Mouse (Mus musculus) Patski (cell line): ENCODE results near the gene Camk2d. TPM values are rescaled to one million over a fixed set of nuclear protein-coding genes. Genes with fewer than 3 reads are reported as not detected.

Source experiments
- ATAC-seq: fragments of 100-300 bp; one replicate; pipeline ENCODE4 v1.8.0; 2021
- CTCF ChIA-PET: fragments of 350-600 bp; sonication (Branson Sonifier 250); formaldehyde crosslinking; loops from one replicate; lab custom pipeline; 2022; ENCODE audit warnings: inconsistent platforms; lab: Charles Lee
- POLR2A ChIA-PET: fragments of 350-600 bp; sonication (Branson Sonifier 250); formaldehyde crosslinking; loops from one replicate; lab custom pipeline; 2022; ENCODE audit warnings: antibody characterized with exemption, inconsistent platforms; lab: Charles Lee
- DNase-seq: peaks from one replicate; pipeline ENCODE4 v3.0.0-alpha.2; 2011; ENCODE audit warnings: low read depth, low spot score
- H3K27me3 ChIP-seq: fragments of 371-371 bp; one replicate; pipeline ENCODE4 v1.5.1; 2021
- CTCF ChIP-seq: fragments of 100-300 bp; IDR thresholded peaks from one replicate; pipeline ENCODE4 v1.5.1; 2021
- in situ Hi-C: fragments of 300-500 bp; cut with MboI; formaldehyde crosslinking; loops from 3 replicates; pipeline ENCODE4 v1.11.1; 2018; ENCODE audit warnings: low pct_unique_long_range_greater_than_20kb, mixed read lengths
- polyA plus RNA-seq: library from polyadenylated mRNA; unstranded; gene quantifications from one replicate; pipeline ENCODE4 v1.2.3, GENCODE M21; 2021

Camk2d gene
- polyA plus RNA-seq, 1 experiment from 2014 or later: 99.0 TPM

- CTCF ChIA-PET: interaction anchor here (1.4 kb wide), 1 partner anchor 12 kb away, joined by 4 read pairs; no protein-coding TSS in a partner anchor
- DNase-seq: no peak
These were observed 151.5 kb downstream of the Camk2d start for GRCm38 (mm10) chr3:126747628-126748027.

GRCm38 (mm10) chr3:126751377-126752098 lies 155.4 kb downstream of the Camk2d start:
- ChIA-PET POLR2A (interaction anchor here (1.6 kb wide), 1 partner anchor 12 kb away, joined by 3 read pairs; no protein-coding TSS in a partner anchor), CTCF (interaction anchor here (2.1 kb wide), 1 partner anchor 20 kb away, joined by 7 read pairs; no protein-coding TSS in a partner anchor)
- no peak for DNase-seq
- H3K27me3 ChIP-seq: no peaks in the 10 kb centered on the region
- TF ChIP-seq CTCF: no peak
- in situ Hi-C loops: no loop called here
- no peak for ATAC-seq

More at GRCm38 (mm10) chr3:126747628-126748027, 151.5 kb downstream of the Camk2d start:
- no peaks in the 10 kb centered on the region for H3K27me3 ChIP-seq
- ATAC-seq: no peak
- no peak for TF ChIP-seq CTCF
- in situ Hi-C loops: no loop called here
- POLR2A ChIA-PET: interaction anchor here (0.8 kb wide), 1 partner anchor 47 kb away, joined by 3 read pairs; no protein-coding TSS in a partner anchor

GRCm38 (mm10) chr3:126752978-126753377 lies 156.9 kb downstream of the Camk2d start:
- in situ Hi-C loops: no loop called here
- POLR2A ChIA-PET: interaction anchor here (1.6 kb wide), 1 partner anchor 10 kb away, joined by 3 read pairs; no protein-coding TSS in a partner anchor
- DNase-seq: no peak
- CTCF ChIA-PET: interaction anchor here (2.1 kb wide), 1 partner anchor 19 kb away, joined by 7 read pairs; no protein-coding TSS in a partner anchor
- H3K27me3 ChIP-seq: no peaks in the 10 kb centered on the region
- no peak for ATAC-seq
- no peak for TF ChIP-seq CTCF

GRCm38 (mm10) chr3:126758398-126758797 lies 162.3 kb downstream of the Camk2d start:
- ChIA-PET CTCF (no interaction called here), POLR2A (no interaction called here)
- H3K27me3 ChIP-seq: no peaks in the 10 kb centered on the region
- DNase-seq: no peak
- no peak for ATAC-seq
- in situ Hi-C loops: no loop called here
- no peak for TF ChIP-seq CTCF

- no peak for ATAC-seq
- in situ Hi-C loops: loop anchor here (5.0 kb wide), 1 partner anchor 713 kb away; no protein-coding TSS in a partner anchor
- H3K27me3 ChIP-seq: no peaks in the 10 kb centered on the region
- TF ChIP-seq CTCF: no peak
- ChIA-PET CTCF (interaction anchor here (1.0 to 2.1 kb wide), 5 partner anchors 10 to 21 kb away, joined by 3 to 19 read pairs (median 3); no protein-coding TSS in a partner anchor), POLR2A (interaction anchor here (0.5 to 1.0 kb wide), 2 partner anchors 54 to 162 kb away, joined by 3 to 4 read pairs; no protein-coding TSS in a partner anchor)
- no peak for DNase-seq
These were observed 164.5 kb downstream of the Camk2d start for GRCm38 (mm10) chr3:126760608-126761007.

GRCm38 (mm10) chr3:126764745-126765144 lies 168.6 kb downstream of the Camk2d start:
- no peak for ATAC-seq
- POLR2A ChIA-PET: no interaction called here
- TF ChIP-seq CTCF: no peak
- in situ Hi-C loops: loop anchor here (5.0 kb wide), 1 partner anchor 717 kb away; no protein-coding TSS in a partner anchor
- DNase-seq: no peak
- CTCF ChIA-PET: interaction anchor here (1.3 to 1.8 kb wide), 4 partner anchors 23 to 216 kb away, joined by 3 to 4 read pairs (median 4); no protein-coding TSS in a partner anchor
- no peaks in the 10 kb centered on the region for H3K27me3 ChIP-seq

- ATAC-seq (no peak), DNase-seq (no peak)
- ChIA-PET POLR2A (interaction anchor here (2.8 kb wide), 1 partner anchor 173 kb away, joined by 10 read pairs; no protein-coding TSS in a partner anchor), CTCF (interaction anchor here (0.8 to 4.6 kb wide), 6 partner anchors 10 to 171 kb away, joined by 3 to 41 read pairs (median 5); partner anchors contain the start of gene Camk2d)
- TF ChIP-seq CTCF: no peak
- in situ Hi-C loops: loop anchor here (5.0 to 10.0 kb wide), 3 partner anchors 173 to 915 kb away; partner anchors contain the start of gene Camk2d
- no peaks in the 10 kb centered on the region for H3K27me3 ChIP-seq
These were observed 174.0 kb downstream of the Camk2d start for GRCm38 (mm10) chr3:126770056-126770455.

GRCm38 (mm10) chr3:126771032-126771431 lies 174.9 kb downstream of the Camk2d start:
- TF ChIP-seq CTCF: no peak
- DNase-seq: no peak
- in situ Hi-C loops: loop anchor here (5.0 to 10.0 kb wide), 3 partner anchors 174 to 916 kb away; partner anchors contain the start of gene Camk2d
- H3K27me3 ChIP-seq: no peaks in the 10 kb centered on the region
- ChIA-PET POLR2A (interaction anchor here (2.8 kb wide), 1 partner anchor 174 kb away, joined by 10 read pairs; no protein-coding TSS in a partner anchor), CTCF (interaction anchor here (0.6 to 4.6 kb wide), 44 partner anchors 8 to 928 kb away, joined by 3 to 41 read pairs (median 4); partner anchors contain the start of gene Camk2d)
- no peak for ATAC-seq

GRCm38 (mm10) chr3:126771541-126771940 lies 175.4 kb downstream of the Camk2d start:
- POLR2A ChIA-PET: interaction anchor here (2.8 kb wide), 1 partner anchor 174 kb away, joined by 10 read pairs; no protein-coding TSS in a partner anchor
- CTCF ChIA-PET: interaction anchor here (0.6 to 4.6 kb wide), 51 partner anchors 9 to 929 kb away, joined by 3 to 41 read pairs (median 4); partner anchors contain the start of gene Camk2d
- TF ChIP-seq CTCF: peak; percentile 99
- ATAC-seq (peak; percentile 98), DNase-seq (peak; percentile 80)
- no peaks in the 10 kb centered on the region for H3K27me3 ChIP-seq
- in situ Hi-C loops: loop anchor here (5.0 to 10.0 kb wide), 3 partner anchors 174 to 917 kb away; partner anchors contain the start of gene Camk2d

- in situ Hi-C loops: loop anchor here (10.0 kb wide), 2 partner anchors 371 to 921 kb away; no protein-coding TSS in a partner anchor
- ChIA-PET CTCF (interaction anchor here (0.6 to 1.5 kb wide), 4 partner anchors 12 to 49 kb away, joined by 3 read pairs; no protein-coding TSS in a partner anchor), POLR2A (no interaction called here)
- H3K27me3 ChIP-seq: no peaks in the 10 kb centered on the region
- ATAC-seq: no peak
- TF ChIP-seq CTCF: no peak
- no peak for DNase-seq
These were observed 179.9 kb downstream of the Camk2d start for GRCm38 (mm10) chr3:126776001-126776400.
